Mouse (Mus musculus) left cerebral cortex, postnatal 4 days (tissue): ENCODE measurements around the gene Srd5a3. TPM values are rescaled to one million over a fixed set of nuclear protein-coding genes. Genes with fewer than 3 reads are reported as not detected.
A peak's percentile ranks its signal among the peaks of the same experiment; 100 is the strongest.

Source experiments
- DNase-seq: peaks from one replicate; pipeline ENCODE4 v3.0.0-alpha.2; 2022
- intact Hi-C: fragments of 180-260 bp; cut with DNase I; formaldehyde crosslinking; loops from one replicate; pipeline ENCODE4 v1.15.1; 2025
- total RNA-seq, 2 experiments: library from RNA; stranded (reverse); gene quantifications; 2 replicates each; pipeline ENCODE4 v1.2.3; 2021

The Srd5a3 gene
- total RNA-seq, 2 experiments from 2014 or later: 11.7 to 13.9 TPM

DNA sequence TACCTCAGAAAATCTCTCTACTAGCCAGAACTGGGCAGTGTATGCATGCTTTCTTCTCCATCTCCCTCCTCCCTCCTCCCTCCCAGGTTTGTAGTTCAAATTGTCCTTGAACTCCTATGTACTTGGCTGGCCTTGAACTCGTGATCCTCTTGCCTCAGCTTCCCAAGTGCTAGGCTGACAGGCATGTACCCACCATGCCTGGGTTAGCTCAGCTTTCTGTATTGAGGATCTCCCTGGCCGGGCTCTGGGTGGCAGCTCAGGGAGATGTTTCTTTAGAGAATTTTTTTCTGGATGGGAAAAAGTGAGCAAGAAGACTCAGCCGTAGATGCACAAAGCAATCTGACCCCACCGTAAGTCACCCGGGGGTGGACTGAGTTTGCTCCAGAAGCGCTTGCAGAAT lies 12.9 kb downstream of the Srd5a3 start:
- intact Hi-C loops: no loop called here
- DNase-seq: no peak

DNA sequence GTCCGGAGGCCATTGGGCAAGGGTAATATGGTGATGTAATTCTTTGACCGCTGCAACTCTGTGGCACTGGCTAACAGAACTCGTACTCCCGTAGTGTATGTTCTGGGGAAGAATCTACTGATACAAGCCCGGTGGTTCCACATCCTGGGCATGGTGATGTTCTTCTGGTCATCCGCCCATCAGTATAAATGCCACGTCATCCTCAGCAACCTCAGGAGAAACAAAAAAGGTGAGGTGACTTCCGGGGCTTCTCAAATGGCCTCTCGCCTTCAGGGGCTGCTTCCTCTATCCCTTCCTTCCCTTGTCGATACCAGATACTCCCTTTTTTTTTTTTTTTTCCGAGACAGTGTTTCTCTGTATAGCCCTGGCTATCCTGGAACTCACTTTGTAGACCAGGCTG lies 13.4 kb downstream of the Srd5a3 start:
- intact Hi-C loops: no loop called here
- no peak for DNase-seq

DNA sequence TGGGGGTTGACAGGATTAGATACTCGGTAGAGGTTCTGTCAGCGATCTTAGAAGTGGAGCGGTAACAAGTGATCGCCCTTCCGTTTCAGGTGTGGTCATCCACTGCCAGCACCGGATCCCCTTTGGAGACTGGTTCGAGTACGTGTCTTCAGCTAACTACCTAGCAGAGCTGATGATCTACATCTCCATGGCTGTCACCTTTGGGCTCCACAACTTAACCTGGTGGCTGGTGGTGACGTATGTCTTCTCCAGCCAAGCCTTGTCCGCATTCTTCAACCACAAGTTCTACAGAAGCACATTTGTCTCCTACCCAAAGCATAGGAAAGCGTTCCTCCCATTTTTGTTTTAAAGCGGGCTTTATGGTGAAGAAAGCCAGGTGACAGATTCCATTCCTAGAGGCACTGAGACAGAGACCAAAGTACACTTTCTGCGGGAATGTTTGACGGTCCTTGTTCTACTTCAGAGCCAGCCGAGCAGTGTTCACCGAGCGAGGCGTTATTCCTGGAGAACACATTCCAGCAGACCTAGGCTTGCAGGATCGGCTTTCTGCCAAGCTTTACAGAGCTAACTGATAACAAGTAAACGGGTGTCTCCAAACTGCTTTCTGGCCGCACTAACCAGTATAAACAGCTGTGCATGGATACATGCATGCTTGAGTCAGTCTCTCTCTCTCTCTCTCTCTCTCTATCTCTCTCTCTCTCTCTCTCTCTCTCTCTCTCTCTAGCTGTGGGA lies 14.5 kb downstream of the Srd5a3 start:
- no peak for DNase-seq
- intact Hi-C loops: no loop called here

DNA sequence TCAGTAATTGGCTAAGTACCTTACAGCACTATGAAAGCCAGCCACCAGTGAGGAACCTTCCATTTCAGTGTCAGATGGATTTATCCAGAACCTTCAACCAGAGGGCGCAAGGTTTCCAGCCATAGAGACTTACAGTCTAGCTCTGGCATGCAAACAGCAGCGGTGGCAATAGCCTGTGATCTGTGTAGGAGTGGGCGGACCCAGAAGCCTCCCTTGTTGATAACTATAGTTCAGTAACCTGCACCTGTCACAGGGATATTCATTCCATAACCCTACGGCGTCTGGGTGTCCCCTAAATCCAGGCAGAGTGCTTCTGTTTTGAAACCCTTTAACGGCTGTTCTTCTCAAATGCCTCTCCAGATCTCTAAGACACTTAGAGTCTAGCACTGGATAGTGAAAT lies 19.5 kb downstream of the Srd5a3 start:
- intact Hi-C loops: no loop called here
- DNase-seq: no peak

DNA sequence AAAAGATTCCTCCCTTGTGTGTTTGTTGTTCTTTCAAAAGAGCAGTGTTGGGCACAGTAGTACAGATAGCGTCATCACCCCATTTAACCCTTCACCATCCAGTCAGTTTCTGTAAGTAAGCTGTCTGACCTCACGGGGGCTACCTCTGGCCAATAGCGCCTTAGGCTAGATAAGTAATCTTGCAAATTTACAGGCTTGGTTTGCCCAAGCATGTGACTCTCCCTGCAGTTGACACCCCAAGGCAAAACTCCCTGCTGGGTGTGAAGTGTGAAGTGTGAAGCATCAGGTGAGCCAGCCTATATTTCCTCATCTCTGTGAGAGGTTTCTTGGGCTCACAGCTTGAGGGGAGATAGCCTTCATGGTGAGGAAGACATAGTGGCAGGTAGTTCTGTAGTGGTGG lies 20.0 kb downstream of the Srd5a3 start:
- intact Hi-C loops: no loop called here
- no peak for DNase-seq

DNA sequence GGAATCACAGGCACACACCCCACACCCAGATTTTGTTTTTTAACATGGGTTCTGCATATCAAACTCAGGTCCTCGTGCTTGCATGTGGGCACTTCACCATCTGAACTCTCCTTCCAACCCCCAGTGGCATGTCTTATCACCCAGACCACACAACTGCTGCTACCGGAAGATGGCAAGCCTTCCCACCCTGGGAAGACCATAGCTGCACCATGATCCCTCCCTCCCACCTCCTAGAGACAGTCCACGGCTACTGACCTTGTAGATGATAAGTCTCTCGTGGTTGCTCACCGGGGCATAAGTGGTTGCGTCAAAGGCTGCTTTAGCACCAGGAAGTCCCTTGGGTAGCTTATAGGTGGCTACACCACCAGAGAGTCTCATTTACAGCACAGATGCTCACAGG lies 21.4 kb downstream of the Srd5a3 start:
- intact Hi-C loops: no loop called here
- no peak for DNase-seq

DNA sequence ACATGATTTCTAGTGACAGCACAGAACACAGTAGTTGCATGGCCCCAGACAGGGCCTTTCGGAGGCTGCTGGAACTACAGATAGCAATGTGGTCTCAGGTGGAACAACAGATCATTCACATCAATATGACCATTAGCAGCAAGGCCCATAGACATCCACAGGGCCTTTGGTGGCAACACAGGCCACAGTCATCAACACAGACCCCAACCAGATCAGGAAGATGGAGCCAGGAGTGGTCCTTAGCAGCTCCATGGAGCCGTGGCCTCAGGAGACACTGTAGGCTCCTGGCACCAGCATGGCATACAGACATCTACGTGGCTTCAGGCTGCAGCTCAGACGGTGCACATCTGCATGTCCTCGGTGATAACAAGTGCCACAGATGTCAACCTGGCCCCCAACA lies 22.9 kb downstream of the Srd5a3 start:
- no peak for DNase-seq
- intact Hi-C loops: no loop called here

DNA sequence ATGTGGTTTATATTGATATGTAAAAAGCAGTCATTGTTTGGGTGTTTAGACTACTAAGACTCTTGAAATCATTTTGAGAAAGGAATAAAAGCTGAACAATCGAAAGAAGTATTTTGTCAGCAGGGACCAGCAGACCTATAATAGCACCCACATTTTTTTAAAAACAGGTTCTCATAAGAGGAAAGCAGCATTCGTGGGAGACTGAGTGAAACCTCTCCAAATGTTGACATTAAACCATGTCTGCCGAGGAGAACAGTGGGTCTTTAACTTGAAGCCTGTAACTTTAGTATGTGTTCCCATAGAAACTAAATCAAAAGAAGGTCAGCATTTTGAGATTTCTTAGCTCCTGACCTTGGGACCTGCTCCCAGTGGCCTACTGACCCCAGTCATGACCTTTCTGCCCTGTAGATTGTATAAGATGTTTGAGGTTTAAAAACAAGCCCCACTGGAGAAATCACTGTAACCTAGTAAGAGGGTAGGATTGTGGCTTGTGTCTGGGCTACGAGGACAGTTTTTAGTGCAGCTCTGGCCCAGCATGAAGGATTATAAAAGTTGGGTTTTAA lies 23.8 kb downstream of the Srd5a3 start:
- intact Hi-C loops: no loop called here

DNA sequence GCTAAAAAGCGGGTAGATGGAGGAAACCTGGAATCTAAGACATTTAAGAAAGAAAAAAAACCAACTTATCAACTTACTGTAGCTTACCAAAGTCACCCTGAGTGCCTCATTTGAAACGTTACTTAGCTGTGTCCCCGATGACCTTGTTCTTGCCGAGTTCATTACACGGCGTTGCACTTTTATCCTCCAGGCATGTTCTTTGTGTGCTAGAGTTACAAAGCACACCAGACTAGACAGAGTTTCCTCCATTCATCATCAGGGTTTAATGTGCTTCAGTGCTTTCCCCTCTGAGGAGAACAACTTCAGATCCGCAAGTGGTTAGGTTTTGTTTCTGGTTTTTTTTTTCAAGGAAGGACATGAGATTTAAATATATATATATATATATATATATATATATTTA lies 24.8 kb downstream of the Srd5a3 start:
- intact Hi-C loops: no loop called here

More for the DNA sequence above, 23.8 kb downstream of the Srd5a3 start:
- DNase-seq: no peak

DNA sequence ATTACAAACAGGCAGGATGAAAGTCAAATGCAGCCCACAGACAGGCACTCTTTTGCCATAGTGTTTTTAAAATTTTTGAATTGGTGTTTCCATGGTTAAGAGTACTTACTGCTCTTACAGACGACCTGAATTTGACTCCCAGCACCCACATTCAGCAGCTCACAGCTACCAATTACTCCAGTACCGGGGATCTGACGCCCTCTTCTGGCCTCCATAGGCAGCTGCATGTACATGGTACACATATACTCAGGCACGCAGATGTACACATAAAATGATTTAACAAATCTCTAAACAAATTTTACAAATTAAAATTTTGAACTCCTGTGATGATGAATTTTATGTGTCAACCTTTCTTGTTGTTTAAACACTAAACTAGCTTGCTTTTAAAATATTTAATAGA lies 30.5 kb downstream of the Srd5a3 start:
- intact Hi-C loops: no loop called here
- no peak for DNase-seq

More for the DNA sequence above, 24.8 kb downstream of the Srd5a3 start:
- no peak for DNase-seq

DNA sequence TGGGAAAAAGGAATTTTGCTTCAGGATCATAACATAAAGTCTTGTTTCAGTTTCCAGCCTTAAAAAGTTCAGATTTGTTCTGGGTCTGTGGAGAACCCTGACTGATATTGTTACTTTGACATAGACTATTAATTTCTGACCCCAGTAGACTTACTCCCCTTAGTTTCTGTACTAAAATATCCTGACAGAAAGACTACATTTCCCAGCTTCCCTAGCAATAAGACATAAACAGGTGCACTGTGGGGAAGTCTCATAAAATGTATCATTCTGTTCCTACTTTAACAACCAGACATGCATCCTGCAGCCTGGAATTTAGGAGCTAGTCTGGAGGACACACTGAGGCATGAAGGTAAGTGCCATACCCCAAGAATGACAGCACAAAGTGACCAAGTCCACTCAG lies 31.0 kb downstream of the Srd5a3 start:
- intact Hi-C loops: no loop called here
- DNase-seq: no peak

DNA sequence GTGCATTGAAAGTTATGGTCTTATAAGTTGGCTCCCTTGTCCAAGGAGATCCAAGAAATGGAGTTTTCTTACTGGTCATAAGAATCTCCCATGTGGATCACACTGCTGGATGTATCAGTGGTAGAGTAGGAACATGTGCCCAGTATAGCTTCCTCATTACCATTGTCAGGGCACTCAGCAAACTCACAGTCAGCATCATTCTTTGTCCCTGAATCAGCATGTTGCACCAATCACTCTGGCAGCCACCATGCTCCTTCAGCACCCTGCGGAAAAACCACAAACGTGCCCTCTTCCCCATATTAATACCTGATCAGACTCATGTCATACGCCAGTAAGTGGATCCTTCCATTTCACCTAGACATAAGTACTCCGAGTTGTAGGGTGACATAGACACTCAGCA lies 35.0 kb downstream of the Srd5a3 start:
- intact Hi-C loops: no loop called here

DNA sequence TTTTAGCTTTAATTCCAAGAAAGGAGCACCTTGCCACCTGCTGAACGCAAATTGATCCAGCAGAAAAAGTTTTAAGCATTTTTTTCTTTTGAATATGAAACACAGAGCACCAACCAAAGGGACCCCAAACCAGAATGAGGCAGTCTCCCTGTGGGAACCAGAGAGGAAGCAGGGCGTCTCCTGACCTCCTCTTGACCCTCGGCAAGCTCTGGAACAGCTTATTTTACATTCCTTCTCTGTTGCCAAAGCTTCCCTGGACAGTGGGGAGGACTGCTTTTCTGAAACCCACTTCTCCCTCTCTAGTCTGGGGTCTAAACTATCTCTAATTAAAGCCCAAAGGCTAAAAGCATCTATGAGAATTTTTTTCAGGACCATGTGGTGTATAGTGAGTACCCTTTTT lies 36.3 kb downstream of the Srd5a3 start:
- intact Hi-C loops: no loop called here
- DNase-seq: no peak

More for the DNA sequence above, 35.0 kb downstream of the Srd5a3 start:
- no peak for DNase-seq

DNA sequence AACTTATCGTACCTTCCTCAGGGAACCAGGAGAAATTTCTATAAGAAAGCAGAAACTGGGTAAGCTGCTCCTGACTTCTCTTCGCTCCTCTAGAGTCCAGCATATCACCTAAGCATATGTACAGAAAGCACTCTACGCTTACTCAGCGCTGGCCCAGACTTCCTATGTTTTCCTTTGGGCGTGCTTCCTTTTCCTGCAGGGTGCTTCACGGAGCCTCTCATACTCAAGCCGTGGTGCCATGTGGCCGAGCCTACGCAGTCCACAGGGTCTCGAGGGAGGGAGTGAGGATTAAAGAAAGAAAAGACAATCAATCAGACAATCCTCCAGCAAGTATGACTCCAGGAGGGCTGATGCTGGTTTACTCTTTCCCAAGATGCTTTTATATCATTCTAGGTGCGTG lies 36.8 kb downstream of the Srd5a3 start:
- no peak for DNase-seq
- intact Hi-C loops: no loop called here

DNA sequence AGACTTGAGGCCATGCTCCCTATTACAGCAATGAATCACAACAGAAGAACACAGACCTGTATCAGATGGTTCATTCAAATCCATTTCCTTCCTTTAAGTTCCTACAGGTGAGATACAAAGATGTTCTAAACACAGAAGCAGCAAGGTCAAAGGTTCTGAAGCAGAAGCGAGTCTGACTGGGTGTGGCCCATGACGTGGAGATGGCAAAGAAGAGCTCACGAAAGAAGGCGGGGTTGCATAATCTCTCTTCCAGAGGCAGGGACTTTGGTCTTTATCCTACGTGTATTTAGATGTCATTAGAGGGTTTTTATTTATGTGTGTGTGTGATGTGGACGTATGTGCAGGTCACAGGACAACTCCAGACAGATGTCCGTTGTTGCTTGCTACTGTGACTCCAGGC lies 37.6 kb downstream of the Srd5a3 start:
- intact Hi-C loops: no loop called here
- no peak for DNase-seq

DNA sequence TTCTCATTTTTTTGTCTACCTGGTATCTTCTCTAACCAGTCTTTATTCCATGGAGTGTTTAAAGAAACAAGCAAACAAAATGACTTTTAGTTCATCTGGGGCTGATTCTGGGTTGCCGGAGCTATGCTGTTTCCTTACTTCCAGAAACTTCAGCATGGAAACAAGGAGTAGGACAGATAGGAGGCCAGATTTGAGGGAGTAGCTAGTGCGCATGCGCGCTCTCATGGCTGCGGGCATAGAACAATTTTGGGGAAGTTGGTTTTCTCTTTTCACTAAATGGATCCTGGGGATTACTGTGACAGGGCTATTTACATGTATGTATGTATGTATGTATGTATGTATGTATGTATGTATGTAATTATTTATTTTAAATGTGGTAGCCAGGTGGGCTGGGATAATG lies 39.1 kb downstream of the Srd5a3 start:
- no peak for DNase-seq
- intact Hi-C loops: no loop called here

DNA sequence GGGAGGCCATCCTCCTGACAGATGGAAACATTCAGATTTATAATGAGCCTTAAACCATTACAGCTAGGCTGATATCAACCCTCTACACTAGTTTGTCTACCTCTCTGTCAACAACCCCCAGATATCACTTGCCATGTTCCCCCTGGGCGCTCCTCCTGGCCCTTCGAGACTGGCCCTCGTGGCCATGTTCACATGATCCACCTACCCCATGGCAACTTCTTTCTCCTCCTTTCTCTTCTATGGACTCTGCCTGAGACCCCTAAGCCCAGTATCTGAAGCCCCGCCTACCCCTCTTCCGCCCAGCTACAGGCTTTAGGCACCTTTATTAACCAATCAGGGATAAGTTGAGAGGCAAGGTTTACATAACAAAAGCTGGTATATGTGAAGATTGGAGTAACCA lies 39.7 kb downstream of the Srd5a3 start:
- DNase-seq: no peak
- intact Hi-C loops: no loop called here

DNA sequence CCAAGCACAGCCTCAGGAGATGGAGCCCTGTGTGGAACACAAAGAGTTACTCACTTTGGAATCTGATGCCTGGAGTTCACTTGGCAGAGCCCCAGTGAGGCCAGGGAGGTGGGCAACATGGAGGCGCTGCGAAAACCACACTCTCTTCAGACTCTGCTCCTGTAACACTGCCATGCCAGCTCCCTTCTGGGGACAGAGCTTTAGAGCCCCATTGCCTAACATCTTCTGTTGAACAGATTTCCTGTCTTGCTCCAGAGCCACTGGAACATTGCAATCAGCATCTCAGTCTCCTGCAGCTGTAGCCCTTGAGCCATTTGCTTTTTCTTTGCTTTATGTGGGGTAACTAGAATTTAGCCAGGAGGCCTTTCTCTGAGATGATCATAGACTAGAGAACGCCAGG lies 42.3 kb downstream of the Srd5a3 start:
- DNase-seq: peak; percentile 8
- intact Hi-C loops: no loop called here

DNA sequence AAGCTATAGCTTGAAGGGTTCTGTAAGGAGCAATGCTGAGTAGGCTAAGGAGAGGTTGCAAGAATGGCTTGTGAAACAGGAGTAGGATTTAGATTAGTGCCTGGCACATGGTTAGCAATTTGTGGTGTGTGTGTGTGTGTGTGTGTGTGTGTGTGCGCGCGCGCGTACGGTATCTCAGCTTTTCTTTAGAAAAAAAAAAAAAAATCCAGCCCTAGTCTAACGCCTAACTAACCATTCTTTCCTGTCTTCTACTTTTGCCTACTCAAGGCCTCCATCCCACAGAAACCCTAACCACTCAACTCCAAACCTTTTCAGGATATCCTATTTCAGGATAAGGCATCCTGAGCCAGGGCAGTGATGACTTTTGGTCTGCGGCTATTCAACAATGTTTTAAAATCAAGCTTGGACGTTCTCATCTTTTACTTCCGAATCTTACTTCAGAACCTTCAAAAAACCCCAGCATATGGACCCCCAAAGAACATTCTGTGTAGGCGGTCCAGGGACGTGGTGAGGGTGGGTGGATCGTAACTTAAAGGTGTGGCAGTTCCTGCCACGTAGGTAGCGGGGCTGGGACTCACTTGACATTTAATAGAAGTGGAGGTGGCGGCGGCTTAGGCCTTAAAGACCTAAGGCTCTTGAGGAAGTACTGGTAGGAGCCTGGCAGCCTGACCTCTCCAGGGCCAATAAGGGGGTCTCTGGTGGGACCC lies 43.1 kb downstream of the Srd5a3 start:
- intact Hi-C loops: no loop called here
- no peak for DNase-seq

DNA sequence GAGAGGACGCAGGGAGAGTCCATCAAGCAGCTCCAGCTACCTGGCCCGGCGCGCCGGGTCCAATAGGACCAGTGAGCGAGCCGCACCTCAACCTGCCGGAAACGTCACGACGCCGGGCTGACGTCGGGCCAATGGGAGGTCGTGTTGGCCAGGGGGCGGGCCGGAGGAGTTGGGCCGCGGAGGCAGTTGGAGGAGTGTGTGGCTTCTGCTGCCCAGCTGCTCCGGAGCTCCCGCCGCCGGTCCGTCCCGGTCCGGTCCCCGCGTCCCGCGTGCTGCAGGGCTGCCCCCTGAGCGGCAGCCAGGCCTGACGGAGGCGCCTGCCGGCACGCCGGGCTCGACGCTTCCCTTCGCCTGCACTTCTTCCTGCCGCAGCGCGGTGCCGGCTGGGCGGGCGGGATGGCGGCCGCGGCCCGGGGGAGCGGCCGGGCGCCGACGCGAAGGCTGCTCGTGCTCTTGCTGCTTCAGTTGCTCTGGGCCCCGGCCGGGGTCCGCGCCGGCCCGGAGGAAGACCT lies 43.7 kb downstream of the Srd5a3 start, which contains the start of gene Tmem165:
Gene Tmem165 (plus strand): TSS at position 131 of the 512 bp plus-strand sequence.
- intact Hi-C loops: no loop called here
- peak; percentile 94 for DNase-seq

DNA sequence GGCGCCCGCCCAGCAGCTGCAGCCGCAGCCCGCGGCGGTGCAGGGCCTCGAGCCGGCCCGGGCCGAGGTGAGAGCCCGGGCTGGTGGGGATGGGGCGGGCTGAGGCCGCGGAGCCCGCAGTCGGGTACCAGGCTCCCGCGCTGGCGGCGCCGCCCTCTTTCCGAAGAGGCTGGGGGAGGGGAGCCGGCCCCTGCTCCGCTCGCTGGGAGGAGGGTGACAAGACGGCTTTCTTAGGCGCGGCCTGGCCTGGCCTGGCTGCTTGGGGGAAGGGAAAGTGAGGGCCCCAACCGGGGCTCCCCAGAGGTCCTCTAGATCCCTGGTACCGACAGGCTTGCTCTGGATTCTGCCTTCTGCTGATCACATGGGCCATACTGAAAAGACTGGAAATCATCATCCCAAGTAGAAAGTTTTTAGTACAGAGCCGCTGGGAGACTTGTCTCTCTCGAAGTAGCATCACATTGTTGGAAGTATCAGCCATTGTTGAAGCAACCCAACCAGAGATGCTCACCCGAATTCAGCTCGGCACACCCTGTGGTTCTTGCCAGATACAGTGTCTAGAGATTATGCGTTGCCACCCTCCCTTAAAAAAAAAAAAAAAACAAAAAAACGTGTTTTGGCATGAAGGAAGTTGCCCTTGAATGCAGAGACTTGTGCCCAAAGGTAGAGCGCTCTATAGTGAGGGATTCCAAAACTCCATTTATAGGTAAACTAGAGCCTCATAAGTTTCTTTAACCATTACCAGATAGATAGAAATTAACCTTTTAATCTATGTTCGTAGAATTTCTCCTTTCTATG lies 44.4 kb downstream of the Srd5a3 start:
- intact Hi-C loops: no loop called here
- peak; percentile 76 for DNase-seq
